Mouse (Mus musculus) gastrocnemius, postnatal 25 days (tissue): ENCODE data around the gene Adamts10. TPM values are rescaled to one million over a fixed set of nuclear protein-coding genes. Genes with fewer than 3 reads are reported as not detected.
A peak's percentile ranks its signal among the peaks of the same experiment; 100 is the strongest.

Experiments
- DNase-seq: peaks from one replicate; pipeline ENCODE4 v3.0.0; 2022
- total RNA-seq, 2 experiments: library from RNA; stranded (reverse); gene quantifications; 1 replicate in 1 of 2; 2 replicates in 1 of 2; pipeline ENCODE4 v1.2.3; 2021

The Adamts10 gene
- total RNA-seq, 2 experiments from 2014 or later: 12.1 to 13.2 TPM

DNA sequence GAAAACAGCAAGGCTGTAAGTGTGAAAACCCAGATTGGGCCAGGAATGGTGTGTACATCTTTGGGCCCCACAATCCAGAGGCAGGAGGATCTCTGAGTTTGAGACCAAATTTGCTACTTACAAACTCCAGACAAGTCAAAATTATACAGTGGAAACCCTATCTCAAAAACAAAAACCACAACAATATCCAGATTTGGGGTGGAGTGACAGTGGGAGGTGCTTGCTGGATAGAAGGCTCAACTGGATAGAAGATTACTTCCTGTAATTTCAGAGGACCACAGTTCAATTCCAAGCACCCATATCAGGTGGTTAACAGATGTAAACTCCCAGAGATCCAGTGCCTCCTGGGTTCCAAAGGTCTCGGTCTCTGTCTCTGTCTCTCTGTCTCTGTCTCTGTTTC, 30.5 kb downstream of the Adamts10 start:
- no peak for DNase-seq

DNA sequence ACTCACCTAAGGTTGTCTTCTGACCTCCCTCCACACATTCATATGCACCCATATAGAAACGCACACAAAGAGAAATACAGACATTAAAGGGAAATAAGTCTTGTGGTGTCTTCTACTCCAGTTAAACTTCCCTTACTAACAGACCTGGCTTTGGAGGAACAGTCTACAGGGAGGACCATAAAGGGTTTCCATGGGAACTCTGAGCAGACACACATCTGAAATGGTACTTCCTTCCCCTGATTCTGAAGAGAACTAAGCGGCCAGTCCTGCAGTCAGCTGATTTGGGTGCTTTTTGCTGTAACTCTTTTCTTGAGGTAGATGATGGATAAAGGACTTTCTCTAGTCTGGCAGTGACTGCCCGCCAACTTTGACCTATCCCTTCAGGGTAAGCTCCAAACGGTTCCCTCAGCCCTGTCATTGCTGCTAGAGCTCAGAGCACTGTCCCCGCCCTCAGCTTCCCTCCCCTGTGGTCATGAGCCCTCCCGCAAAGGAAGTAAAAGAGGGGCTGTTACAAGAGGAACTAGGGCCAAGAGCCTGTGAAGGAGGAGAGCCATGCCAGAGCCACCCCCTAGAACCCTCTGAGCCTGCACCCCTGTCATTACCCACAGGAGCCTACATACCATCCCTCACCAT, 31.3 kb downstream of the Adamts10 start, which contains the start of gene Myo1f:
Gene Myo1f, plus strand, starts transcription at position 485 of the 633 bp plus-strand sequence.
- peak; percentile 26 for DNase-seq

DNA sequence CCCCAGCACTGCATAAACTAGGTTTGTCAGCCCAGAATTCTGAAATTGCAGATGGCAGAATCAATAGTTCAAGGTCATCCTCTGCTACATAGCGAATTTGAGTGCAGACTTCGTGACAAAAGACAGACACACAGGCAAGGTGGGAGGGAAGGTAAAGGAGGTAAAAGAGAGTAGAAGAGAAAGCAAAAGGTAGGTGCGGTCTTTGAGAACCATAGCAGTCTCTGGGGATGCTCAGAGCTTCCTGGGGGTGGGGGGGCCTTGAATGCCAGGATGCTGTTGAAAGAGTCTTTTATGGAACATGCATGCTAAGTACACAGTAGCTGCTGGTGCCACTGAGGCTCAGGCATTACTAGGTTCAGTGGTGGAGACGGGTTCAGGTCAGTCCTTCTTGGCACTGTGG, 33.9 kb downstream of the Adamts10 start:
- no peak for DNase-seq

GRCm38 (mm10) chr17:33563527-33564076, 39.6 kb downstream of the Adamts10 start:
- no peak for DNase-seq

GRCm38 (mm10) chr17:33564599-33564998, 40.6 kb downstream of the Adamts10 start:
- DNase-seq: no peak

GRCm38 (mm10) chr17:33566182-33566581, 42.2 kb downstream of the Adamts10 start:
- DNase-seq: no peak

DNA sequence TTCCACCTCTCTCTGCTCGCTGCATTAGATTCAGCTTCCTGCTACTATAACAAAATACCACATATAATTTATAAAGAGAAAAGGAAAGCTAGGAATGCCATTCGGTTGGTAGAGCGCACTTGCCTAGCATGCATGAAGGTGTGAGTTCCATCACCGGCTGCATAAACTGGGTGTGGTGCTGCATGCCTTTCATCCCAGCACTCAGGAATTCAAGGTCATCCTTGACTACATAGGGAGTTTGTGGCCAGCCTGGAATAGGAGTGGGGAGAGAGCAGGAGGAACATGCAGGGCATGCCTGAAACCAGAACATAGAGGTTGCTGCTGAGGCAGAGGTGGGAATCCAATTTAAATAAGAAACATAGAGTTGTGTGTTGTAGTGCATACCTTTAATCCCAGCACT, 60.1 kb downstream of the Adamts10 start:
- no peak for DNase-seq

DNA sequence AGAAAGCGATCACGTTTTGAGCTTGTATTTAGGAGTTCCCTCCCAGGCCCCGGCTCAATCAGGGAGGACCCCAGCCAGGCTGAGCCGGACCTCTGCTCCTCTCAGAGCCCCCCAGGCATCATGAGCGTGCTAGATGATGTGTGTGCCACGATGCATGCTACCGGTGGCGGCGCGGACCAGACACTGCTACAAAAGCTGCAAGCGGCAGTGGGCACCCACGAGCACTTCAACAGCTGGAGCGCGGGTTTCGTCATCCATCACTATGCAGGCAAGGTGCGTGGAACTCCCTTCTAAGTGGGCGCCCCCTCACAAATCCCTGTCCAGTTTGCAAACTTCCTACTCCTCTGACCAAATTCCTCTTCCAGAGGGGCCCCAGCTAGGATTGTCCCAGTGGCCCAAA, 62.0 kb downstream of the Adamts10 start:
- no peak for DNase-seq

GRCm38 (mm10) chr17:33597271-33597670, 73.3 kb downstream of the Adamts10 start:
- no peak for DNase-seq

- no peak for DNase-seq
Measured at GRCm38 (mm10) chr17:33598506-33598905, 74.5 kb downstream of the Adamts10 start.

- DNase-seq: no peak
Measured at GRCm38 (mm10) chr17:33599836-33600475, 76.0 kb downstream of the Adamts10 start.

- DNase-seq: no peak
Measured at GRCm38 (mm10) chr17:33600831-33601230, 76.8 kb downstream of the Adamts10 start.

- no peak for DNase-seq
Measured at GRCm38 (mm10) chr17:33601947-33602346, 77.9 kb downstream of the Adamts10 start.

Other genes with a start within 250 kb of the Adamts10 start
- 10 to 100 TPM; 10.4 to 10.9 TPM for gene Zfp955b, start 234.7 kb upstream of the Adamts10 start, total RNA-seq
- gene Zfp81, start 165.3 kb upstream of the Adamts10 start, total RNA-seq: 1 to 10 TPM; 2.6 to 2.8 TPM
- 1 to 10 TPM; 3.3 to 4.7 TPM for gene Zfp101, start 129.6 kb upstream of the Adamts10 start, total RNA-seq
- gene Actl9, start 91.3 kb upstream of the Adamts10 start, total RNA-seq: not detected
- under 1 TPM; 0.62 to 1.00 TPM for gene Myo1f, start 31.5 kb downstream of the Adamts10 start, total RNA-seq
- gene Zfp414, start 104.9 kb downstream of the Adamts10 start, total RNA-seq: 1 to 10 TPM; 6.0 to 6.6 TPM
- gene Pram1, start 113.9 kb downstream of the Adamts10 start, total RNA-seq: not detected
- 10 to 100 TPM; 62.7 to 70.9 TPM for gene Hnrnpm, start 162.7 kb downstream of the Adamts10 start, total RNA-seq
- gene March2, start 194.5 kb downstream of the Adamts10 start, total RNA-seq: 10 to 100 TPM; 89.8 to 90.4 TPM
- gene Rab11b, start 236.3 kb downstream of the Adamts10 start, total RNA-seq: 100 to 1,000 TPM; 125 to 136 TPM